Mouse (Mus musculus): ENCODE measurements around the gene Pten. TPM values are rescaled to one million over a fixed set of nuclear protein-coding genes. Genes with fewer than 3 reads are reported as not detected.

Gene Pten
- polyA plus RNA-seq (2015; fragmentation: Nextera tagmentation; extraction: Ambion mirVana) = 10.6 and 13.5 TPM in 2 replicates

DNA sequence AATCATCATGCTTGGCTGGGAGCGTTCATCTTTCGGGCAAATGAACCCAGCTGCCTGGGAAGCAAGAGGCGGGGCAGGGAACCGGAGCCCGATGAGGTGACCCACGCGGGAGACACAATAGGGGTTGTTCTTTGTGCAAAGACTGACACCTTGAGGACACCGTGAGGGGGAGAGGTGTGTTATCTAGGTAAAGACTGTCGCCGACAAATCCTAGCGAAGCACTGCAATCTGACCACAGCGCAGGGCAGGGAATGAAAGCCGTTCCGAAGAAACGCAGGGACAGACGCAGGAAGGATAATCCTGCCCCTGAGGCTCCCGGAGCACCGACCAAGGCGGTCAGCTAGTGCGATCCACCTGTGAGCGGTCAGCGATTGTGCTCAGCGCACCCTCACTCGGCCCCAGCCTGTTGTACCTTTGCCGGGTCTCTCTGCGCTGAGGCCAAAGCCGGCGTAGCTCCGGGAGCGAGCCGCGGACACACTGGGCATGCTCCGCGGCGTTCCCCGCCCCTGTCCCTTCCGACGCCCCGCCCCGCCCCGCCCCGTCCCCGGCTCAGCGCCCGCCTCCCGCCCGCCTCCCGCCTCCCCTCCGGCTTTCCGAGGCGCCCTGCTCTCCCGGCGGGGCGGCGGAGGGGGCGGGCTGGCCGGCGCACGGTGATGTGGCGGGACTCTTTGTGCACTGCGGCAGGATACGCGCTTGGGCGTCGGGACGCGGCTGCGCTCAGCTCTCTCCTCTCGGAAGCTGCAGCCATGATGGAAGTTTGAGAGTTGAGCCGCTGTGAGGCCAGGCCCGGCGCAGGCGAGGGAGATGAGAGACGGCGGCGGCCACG lies at the start of gene Pten:
TSS of gene Pten (plus strand) at position 598 of the 826 bp plus-strand sequence.
- H3K36me3 ChIP-seq = no peaks in the 10 kb centered on the region
- H3K9ac ChIP-seq = peak within 1 kb of the TSS; percentile 100
- no peaks in the 10 kb centered on the region for H3K27me3 ChIP-seq
- ATAC-seq (ENCODE audit: low FRiP score, low read depth) = peak; percentile 92
- H3K27ac ChIP-seq (replicated peaks) = peak within 1 kb of the TSS; percentile 100
- H3K4me3 ChIP-seq = peak within 1 kb of the TSS; percentile 100
- under 1% methylated on average over 55 of the region's 77 CpGs for WGBS
- peaks cover 28% of the 10 kb centered on the region for H3K4me1 ChIP-seq (replicated peaks)
- H3K4me2 ChIP-seq = peak within 1 kb of the TSS; percentile 98
- no peaks in the 10 kb centered on the region for H3K9me3 ChIP-seq

DNA sequence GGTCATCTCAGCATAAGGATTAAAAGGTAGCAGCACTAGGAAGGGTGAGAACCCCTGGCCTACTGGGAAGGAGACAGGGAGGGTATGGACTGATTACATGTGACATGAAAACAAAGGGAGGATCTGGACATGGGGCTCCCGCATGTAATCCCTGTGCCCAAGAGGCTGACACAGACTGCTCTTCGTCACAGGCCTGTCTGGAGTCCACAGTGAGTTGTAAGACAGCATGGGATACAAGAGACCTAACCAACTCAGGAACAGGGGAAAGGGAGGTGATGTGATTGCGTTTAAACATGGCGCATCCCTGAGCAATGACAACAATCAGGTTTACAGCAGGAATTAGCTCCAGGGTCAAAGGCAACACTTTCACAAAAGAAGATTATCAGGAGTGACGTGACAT lies 48.3 kb upstream of the Pten start:
- ATAC-seq (ENCODE audit: low FRiP score, low read depth) = no peak
- Histone ChIP-seq H3K27me3 (no peaks in the 10 kb centered on the region), H3K4me1 (replicated peaks) (peaks cover 20% of the 10 kb centered on the region), H3K4me2 (no peak overlapping the region), H3K9ac (no peak overlapping the region), H3K9me3 (no peaks in the 10 kb centered on the region), H3K36me3 (0 out of 2 replicates have a peak, but pooled peaks cover 15% of the 10 kb centered on the region), H3K27ac (replicated peaks) (no peak overlapping the region), H3K4me3 (no peak overlapping the region)
- 88% methylated on average over 5 of the region's 5 CpGs for WGBS

DNA sequence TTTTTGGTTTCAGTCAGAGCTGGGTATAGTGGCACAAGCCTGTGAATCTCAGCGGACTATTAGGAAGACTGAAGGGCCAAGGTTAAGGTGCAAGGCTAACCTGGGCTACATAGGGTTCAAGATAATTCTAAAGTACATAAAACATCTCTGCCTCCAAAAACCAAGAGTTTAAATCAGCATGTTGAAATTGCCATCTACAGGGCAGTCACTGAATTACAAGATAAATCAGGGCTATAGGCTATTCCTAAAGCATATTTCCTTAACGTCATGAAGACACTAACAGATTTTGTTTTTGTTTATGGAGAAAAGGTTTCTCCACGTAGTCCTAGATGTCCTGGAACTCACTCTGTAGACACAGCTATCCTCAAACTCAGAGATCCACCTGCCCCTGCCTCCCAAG lies 47.0 kb upstream of the Pten start:
- Histone ChIP-seq H3K9ac (no peak overlapping the region), H3K9me3 (no peaks in the 10 kb centered on the region), H3K4me1 (replicated peaks) (peaks cover 20% of the 10 kb centered on the region), H3K36me3 (0 out of 2 replicates have a peak, but pooled peaks cover 10% of the 10 kb centered on the region), H3K4me3 (no peak overlapping the region), H3K27me3 (no peaks in the 10 kb centered on the region), H3K4me2 (no peak overlapping the region), H3K27ac (replicated peaks) (no peak overlapping the region)
- ATAC-seq (ENCODE audit: low FRiP score, low read depth) = no peak
- 60% methylated on average over 3 of the region's 3 CpGs for WGBS

DNA sequence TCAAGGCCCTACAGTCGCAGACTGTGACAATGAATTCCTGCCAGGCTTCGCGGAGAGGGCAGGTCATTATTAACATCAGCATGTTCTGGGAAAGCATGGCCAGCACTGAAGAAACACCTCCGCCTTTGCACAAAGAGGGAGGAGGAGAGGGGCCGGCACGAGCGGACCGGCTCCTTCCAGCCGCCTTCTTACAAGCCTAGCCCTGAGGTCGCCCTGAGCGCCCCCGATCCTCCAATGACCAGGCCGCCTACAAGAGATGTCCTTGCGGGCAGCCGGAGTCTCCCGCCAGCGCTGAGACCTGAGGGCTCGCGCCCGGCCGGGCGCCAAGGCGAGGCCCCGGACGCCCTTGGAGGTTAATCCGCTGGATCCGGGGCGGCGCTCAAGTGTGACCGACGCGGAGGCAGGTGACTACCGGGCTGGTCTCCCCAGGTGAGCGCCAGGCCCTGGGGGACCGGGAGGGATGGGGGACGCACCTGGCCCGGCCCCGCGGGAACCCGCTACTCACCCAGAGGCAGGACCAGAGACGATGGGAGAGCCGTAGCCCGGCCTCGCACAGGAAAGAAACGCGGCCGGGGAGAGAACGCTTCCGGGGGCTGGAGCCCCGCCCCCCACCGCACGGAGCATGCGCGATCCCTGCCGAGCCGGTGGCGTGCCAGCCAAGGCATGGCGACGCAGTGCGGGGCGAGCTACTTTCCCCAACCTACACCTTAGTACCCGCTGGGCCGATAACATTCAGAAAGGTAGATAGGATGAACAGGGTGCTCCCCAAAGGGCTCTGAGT lies 45.3 kb upstream of the Pten start:
- peak overlapping the region; percentile 61 for H3K4me3 ChIP-seq
- no peaks in the 10 kb centered on the region for H3K9me3 ChIP-seq
- under 1% methylated on average over 63 of the region's 63 CpGs for WGBS
- H3K36me3 ChIP-seq = no peaks in the 10 kb centered on the region
- no peaks in the 10 kb centered on the region for H3K27me3 ChIP-seq
- H3K27ac ChIP-seq (replicated peaks) = peak overlapping the region; percentile 96
- peak; percentile 97 for ATAC-seq (ENCODE audit: low FRiP score, low read depth)
- H3K4me1 ChIP-seq (replicated peaks) = peaks cover 20% of the 10 kb centered on the region
- H3K9ac ChIP-seq = peak overlapping the region; percentile 72
- H3K4me2 ChIP-seq = peak overlapping the region; percentile 83

DNA sequence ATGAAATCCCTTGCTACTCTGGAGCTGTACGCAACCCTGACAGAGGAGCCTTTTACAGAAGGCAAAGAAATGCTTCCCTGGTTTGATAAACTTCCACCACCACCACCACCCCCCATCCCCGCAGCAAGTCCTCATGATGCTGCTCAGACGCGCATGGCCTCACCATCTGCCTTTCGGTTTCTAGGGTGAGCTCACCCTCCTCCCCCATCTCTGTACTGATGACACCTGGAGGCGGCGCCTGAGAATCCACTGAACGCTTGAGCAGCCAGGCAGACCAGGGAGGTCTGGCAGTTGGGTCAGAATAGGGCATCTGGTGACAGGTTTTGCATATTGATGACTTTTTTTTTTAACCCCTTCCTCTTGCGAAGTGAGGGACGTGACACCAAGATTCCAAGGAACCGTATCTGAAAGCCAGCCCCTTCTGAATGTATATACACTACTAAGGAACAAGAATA lies 44.7 kb upstream of the Pten start:
- H3K9me3 ChIP-seq = no peaks in the 10 kb centered on the region
- no peaks in the 10 kb centered on the region for H3K27me3 ChIP-seq
- H3K4me3 ChIP-seq = peak overlapping the region; percentile 61
- peak; percentile 89 for ATAC-seq (ENCODE audit: low FRiP score, low read depth)
- WGBS = under 1% methylated on average over 11 of the region's 11 CpGs
- peaks cover 20% of the 10 kb centered on the region for H3K4me1 ChIP-seq (replicated peaks)
- no peaks in the 10 kb centered on the region for H3K36me3 ChIP-seq
- H3K9ac ChIP-seq = peak overlapping the region; percentile 72
- H3K4me2 ChIP-seq = peak overlapping the region; percentile 83
- H3K27ac ChIP-seq (replicated peaks) = peak overlapping the region; percentile 96

DNA sequence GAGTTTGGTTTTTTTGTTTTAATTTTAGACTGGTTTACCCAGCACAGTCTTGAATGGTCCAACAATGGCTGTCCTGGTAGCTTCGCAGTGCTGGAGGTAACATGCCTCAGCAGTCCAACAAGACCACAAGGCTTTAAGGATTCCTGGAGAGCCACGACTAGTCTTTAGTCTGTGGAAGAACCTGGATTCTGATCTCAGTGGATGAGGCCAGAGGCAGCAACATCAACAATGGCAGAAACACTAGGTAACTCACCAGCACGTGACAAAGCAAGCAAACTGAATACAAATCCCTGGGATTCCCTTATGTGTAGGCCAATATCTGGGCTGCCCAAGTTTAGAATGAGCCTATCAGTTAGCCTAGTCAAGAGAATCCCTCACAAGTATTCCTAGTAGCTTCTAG lies 43.8 kb upstream of the Pten start:
- Histone ChIP-seq H3K27me3 (no peaks in the 10 kb centered on the region), H3K9ac (no peak overlapping the region), H3K27ac (replicated peaks) (peak overlapping the region; percentile 96), H3K4me3 (no peak overlapping the region), H3K36me3 (no peaks in the 10 kb centered on the region), H3K4me2 (peak overlapping the region; percentile 83; the same call in 1 of the 2 replicates), H3K9me3 (no peaks in the 10 kb centered on the region), H3K4me1 (replicated peaks) (peaks cover 20% of the 10 kb centered on the region)
- WGBS = 87% methylated on average over 3 of the region's 3 CpGs
- no peak for ATAC-seq (ENCODE audit: low FRiP score, low read depth)

DNA sequence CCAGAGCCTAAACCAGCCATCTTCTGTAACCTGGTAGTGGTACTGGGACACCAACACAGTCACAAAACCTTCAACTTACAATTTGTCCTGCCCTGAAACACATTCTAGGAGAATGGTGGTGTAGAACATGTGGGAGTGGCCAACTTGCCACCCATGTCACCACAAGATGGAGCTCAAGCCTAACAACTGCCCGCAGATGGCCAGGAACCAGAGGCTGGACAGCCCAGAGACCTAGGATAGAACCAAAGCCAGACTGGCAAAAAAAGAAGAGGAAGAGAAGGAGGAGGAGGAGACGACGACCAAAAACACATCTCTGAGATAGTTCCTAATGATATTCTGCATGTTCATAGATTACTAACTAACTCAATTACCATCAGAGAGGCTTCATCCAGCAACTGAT lies 42.1 kb upstream of the Pten start:
- WGBS = 7% methylated on average over 3 of the region's 3 CpGs
- Histone ChIP-seq H3K9ac (no peak overlapping the region), H3K4me1 (replicated peaks) (peaks cover 18% of the 10 kb centered on the region), H3K4me2 (no peak overlapping the region), H3K4me3 (no peak overlapping the region), H3K36me3 (no peaks in the 10 kb centered on the region), H3K9me3 (no peaks in the 10 kb centered on the region), H3K27ac (replicated peaks) (no peak overlapping the region), H3K27me3 (no peaks in the 10 kb centered on the region)
- no peak for ATAC-seq (ENCODE audit: low FRiP score, low read depth)

DNA sequence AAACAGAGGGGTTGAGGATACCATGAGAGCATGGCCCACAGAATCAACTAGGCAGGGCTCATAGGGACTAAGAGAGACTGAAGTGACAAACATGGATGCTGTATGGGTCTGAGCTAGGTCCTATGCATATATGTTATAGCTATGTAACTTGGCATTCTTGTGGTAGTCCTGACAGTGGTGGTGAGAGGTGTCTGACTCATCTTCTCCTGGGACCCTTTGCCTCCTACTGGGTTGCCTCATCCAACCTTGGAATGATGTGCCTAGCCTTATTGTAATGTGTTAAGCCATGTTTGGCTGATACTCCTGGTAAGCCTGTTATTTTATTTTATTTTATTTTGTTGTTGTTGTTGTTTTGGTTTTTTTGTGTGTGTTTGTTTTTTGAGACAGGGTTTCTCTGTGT lies 41.6 kb upstream of the Pten start:
- Histone ChIP-seq H3K4me2 (no peak overlapping the region), H3K4me1 (replicated peaks) (peaks cover 13% of the 10 kb centered on the region), H3K9me3 (no peaks in the 10 kb centered on the region), H3K4me3 (no peak overlapping the region), H3K9ac (no peak overlapping the region), H3K27me3 (no peaks in the 10 kb centered on the region), H3K36me3 (no peaks in the 10 kb centered on the region), H3K27ac (replicated peaks) (no peak overlapping the region)
- no peak for ATAC-seq (ENCODE audit: low FRiP score, low read depth)

DNA sequence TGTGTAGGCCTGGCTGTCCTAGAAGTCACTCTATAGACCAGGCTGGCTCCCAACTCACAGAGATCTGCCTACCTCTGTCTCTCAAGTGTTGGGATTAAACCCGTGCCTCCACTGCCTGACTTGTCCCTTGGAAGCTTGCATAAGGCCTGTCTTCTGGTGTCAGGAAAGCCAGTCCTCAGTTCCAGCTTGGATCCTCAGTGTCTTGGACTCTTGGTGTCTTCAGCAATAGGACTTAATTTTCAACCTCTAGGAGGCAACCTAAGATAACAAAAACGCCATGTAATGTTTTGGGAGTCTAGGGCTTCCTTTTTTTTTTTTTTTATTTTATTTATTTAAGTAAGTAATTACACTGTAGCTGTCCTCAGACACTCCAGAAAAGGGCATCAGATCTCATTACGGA lies 39.7 kb upstream of the Pten start:
- no peaks in the 10 kb centered on the region for H3K9me3 ChIP-seq
- WGBS = 77% methylated on average over 3 of the region's 3 CpGs
- no peak for ATAC-seq (ENCODE audit: low FRiP score, low read depth)

DNA sequence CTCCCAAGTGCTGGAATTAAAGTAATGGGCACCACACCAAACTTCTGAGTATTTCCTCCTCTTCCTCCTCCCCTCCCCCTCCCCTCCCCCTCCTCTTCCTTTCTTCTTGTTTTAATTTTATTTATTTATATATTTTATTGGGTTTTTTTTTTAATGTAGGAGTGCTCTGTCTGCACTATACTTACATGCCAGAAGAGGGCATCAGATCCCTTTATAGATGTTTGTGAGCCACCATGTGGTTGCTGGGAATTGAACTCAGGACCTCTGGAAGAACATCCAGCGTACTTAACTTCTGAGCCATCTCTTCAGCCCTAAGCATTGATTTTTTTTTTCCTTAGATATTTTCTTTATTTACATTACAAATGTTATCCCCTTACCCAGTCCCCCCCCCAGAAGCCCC lies 37.0 kb upstream of the Pten start:
- 94% methylated on average over 1 of the region's 1 CpGs for WGBS

More for the DNA sequence above, 39.7 kb upstream of the Pten start:
- Histone ChIP-seq H3K9ac (no peak overlapping the region), H3K4me1 (replicated peaks) (peaks cover 6% of the 10 kb centered on the region), H3K27ac (replicated peaks) (no peak overlapping the region), H3K4me3 (no peak overlapping the region), H3K4me2 (no peak overlapping the region), H3K27me3 (no peaks in the 10 kb centered on the region), H3K36me3 (no peaks in the 10 kb centered on the region)

DNA sequence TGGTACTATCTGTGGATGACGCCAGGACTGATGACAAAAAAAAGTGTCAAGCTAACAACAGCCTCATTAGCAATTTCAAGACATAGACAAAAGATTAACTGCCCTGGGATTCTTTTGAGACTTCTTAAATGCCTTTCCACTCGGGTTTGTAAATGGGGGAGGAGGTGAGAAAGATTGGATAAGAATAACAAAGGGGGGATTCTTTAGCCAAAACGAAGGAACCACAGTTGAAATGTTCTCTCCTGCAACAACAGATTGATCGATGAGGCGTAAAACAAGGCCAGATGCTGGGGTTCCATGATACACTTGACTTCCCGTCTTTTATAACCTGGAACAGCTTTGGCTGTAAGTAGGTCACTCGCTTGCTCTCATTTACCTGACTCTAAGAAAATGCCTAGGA lies 33.5 kb upstream of the Pten start:
- Histone ChIP-seq H3K9ac (no peak overlapping the region), H3K9me3 (no peaks in the 10 kb centered on the region), H3K27me3 (0 out of 2 replicates have a peak, but pooled peaks cover under 1% of the 10 kb centered on the region), H3K4me2 (no peak overlapping the region), H3K36me3 (no peaks in the 10 kb centered on the region), H3K27ac (replicated peaks) (no peak overlapping the region), H3K4me3 (no peak overlapping the region), H3K4me1 (replicated peaks) (peaks cover 12% of the 10 kb centered on the region)
- 12% methylated on average over 7 of the region's 7 CpGs for WGBS
- ATAC-seq (ENCODE audit: low FRiP score, low read depth) = no peak

More for the DNA sequence above, 37.0 kb upstream of the Pten start:
- no peaks in the 10 kb centered on the region for H3K27me3 ChIP-seq
- H3K4me1 ChIP-seq (replicated peaks) = no peaks in the 10 kb centered on the region
- ATAC-seq (ENCODE audit: low FRiP score, low read depth) = no peak
- H3K9me3 ChIP-seq = no peaks in the 10 kb centered on the region
- H3K27ac ChIP-seq (replicated peaks) = no peak overlapping the region
- H3K36me3 ChIP-seq = no peaks in the 10 kb centered on the region
- H3K4me3 ChIP-seq = no peak overlapping the region
- H3K4me2 ChIP-seq = no peak overlapping the region
- H3K9ac ChIP-seq = no peak overlapping the region

Data from hindbrain, embryonic 15.5 days (tissue).